Mouse (Mus musculus) ovary, postnatal 14 days (tissue): ENCODE measurements at regions not wholly inside any gene's neighbourhood (a gene's known extent, or its start where the extent isn't known, plus 50 kb on each side); places are given as distances from the start of the nearest gene placed in this dataset.
"Not testable (repeated sequence)": the region's sequence is repeated elsewhere in the genome, so short reads cannot be mapped to it uniquely, and the experiment has no call there.

Experiments
- DNase-seq: peaks from one replicate; pipeline ENCODE4 v3.0.0; 2022; ENCODE audit warnings: low spot score

DNA sequence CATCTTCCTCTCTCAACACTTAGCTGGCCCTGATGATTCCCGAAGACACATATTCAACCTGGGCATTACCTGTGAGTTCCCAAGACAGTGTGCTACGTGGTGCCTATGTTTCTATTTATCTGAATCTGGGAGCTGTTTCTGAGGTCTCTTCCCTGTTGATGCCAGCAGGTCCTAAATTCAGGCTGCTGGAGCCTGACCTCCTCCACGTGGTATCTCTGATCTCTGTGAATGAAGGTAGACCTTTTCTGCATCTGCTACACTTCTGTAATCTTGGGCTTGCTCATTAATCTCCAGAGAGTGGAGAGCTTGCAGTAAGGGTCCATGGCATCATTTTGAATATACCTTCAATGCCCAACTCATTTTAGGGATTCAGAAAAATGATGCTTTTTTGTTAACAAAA is 215.8 kb downstream of the Pten start:
- DNase-seq: no peak

DNA sequence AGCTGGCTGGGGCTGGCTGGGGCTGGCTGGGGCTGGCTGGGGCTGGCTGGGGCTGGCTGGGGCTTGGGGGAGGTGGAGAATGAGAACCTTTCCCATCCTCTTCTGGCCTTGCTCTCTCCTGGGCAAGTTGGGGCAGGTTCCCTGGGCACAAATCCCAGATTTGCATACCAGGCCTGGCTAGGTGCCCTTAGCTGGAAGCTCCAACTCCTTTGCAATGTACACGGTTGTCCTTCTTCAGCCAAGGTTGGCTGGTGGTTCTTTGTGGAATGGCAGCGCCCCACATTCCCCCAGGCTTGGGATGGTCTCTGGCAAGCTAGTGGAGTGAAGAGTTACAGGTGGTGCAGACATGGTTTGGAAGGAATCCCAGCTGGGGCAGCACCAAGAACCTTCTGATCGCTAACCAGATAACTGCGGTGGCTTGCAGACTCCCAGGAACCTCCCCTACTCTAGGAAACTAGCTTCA is 217.5 kb downstream of the Pten start:
- peak; percentile 36 for DNase-seq

DNA sequence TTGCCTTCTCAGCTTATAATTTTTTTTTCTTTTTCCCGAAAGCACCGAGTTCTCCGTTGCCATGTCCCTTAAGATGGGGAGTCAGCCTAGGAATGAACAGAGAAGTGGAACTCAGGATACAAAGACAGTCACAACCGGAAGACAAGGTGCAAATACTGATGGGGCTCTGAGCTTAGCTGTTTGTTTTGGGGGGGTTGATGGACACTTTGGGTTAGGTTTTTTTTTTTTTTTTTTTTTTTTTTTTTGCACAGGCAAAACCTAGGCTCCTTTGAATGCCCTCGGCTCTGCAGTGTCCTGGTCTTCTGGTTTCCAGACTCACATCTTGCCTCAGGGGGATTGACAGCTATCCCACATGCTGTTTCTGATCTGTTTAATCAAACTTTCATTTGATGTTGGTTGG is 218.0 kb downstream of the Pten start:
- no peak for DNase-seq

DNA sequence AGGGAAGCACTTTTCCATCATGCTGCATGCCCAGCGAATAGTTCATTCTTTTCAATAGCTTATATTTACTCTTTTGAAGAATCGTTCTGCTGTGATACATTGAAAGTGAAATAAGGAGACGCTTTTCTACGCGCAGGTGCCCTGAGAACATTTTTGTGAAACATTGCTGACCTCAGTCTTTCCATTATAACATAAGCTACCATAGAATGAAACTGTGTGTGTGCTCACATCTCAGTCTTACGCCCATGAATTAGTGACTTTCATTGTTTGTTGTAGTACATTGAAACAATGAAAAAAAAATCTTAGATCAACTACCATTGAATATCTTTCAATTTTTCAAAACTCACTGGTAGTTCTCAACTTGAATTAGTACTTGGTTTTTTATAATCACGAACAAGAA is 219.2 kb downstream of the Pten start:
- no peak for DNase-seq

DNA sequence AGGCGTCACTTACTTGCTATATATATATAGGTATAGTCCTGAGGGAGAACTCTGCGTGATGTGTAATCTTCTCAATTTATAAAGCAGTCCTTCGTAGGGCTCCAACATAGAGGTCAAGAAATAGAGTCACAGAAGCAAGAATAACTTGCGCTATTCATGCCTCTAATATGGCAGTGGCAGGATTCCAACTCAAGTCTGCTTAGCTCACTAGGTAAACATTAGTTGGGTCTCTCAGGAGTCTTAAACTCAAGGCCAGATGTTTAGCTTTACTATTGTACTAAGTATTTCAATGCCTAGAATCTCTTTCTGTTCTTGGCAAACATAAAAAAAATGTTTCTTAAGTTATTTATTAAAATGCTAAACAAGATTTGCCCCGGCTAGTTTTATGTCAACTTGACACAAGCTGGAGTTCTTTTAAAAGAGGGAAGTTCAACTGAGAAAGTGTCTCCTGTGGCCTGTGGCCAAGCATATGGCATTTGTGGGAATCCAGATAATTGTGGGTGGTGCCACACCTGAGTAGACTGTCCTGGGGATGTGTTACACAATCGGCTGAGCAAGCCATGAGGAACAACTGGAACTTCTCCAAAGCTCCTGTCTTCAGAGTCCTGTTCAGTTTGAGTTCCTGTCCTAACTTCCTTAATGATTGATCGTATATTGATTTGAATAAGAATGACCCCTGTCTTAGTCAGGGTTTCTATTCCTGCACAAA is 220.9 kb downstream of the Pten start:
- DNase-seq: no peak

- DNase-seq: no peak
Measured at GRCm38 (mm10) chr19:32980142-32980541, 222.8 kb downstream of the Pten start.

- no peak for DNase-seq
Measured at GRCm38 (mm10) chr19:32988713-32989112, 231.4 kb downstream of the Pten start.

- DNase-seq: no peak
Measured at GRCm38 (mm10) chr19:32989346-32989745, 232.0 kb downstream of the Pten start.

DNA sequence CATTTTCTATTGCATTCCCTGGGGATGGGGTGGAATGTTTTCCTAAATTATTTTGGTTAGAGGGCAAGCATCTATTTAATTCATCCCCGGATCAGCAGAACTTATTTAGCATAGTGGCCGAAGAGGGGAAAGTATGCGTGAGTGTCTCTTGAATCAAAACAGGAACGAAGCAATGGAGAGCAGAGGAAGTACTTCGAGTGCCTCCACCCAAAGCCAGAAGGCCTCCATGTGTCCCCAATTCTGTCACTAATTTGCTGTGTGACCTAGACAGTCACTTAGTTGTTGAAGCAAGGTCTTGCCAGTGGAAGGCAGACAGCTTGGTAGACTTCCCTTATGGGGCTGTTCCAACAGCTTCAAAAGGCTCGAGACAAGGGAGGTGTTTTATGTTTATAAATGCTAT is 233.3 kb downstream of the Pten start:
- no peak for DNase-seq

DNA sequence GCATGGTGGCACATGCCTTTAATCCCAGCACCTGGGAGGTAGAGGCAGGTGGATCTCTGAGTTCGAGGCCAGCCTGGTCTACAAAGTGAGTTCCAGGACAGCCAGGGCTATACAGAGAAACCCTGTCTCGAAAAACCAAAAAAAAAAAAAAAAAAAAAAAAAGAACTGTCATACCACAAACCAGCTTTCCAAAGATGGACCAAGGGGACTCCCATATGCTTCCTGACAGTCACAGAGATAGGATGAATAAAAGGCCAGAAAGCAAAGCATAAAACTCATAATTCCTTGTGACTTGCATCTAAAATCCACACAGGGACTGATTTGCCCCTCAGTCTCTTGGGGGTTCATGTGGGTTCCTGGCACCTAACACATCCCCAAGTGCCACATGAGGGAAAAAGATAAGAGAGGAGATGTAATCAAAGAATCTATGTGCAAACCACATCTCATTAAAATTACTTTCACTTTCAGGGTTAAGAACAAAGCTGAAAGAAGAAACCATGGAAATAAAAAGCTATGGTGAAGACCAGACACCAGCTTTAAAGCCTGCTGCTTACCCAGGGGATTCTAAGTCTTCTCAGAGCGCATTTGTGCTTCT is 241.4 kb downstream of the Pten start:
- DNase-seq: no peak

DNA sequence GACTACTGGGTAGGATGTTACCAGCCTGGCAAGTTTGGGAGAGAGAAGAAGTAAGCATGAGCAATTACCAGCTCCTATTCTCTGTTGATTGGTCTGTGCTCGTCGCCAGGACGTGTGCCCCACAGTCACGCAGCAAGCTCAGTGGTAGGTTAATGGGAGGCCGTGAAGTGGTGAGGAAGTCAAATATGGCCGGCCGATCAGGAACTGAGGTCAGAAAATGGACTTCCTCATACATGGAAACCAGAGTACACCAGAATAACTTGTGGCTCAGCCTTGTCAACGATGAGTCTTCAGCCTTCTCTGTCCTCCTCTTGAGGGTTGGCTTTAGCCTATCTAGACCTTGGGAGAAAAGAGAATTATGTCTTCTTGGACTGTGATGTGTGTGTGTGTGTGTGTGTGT is 250.3 kb downstream of the Pten start:
- no peak for DNase-seq

- no peak for DNase-seq
Measured at GRCm38 (mm10) chr19:33008076-33008475, 250.8 kb downstream of the Pten start.

GRCm38 (mm10) chr19:33008794-33009193 is 251.5 kb downstream of the Pten start:
- DNase-seq: no peak

GRCm38 (mm10) chr19:33010886-33011446 is 253.7 kb downstream of the Pten start:
- no peak for DNase-seq

- DNase-seq: not testable (repeated sequence)
Measured at GRCm38 (mm10) chr19:33014879-33015278, 257.6 kb downstream of the Pten start.

DNA sequence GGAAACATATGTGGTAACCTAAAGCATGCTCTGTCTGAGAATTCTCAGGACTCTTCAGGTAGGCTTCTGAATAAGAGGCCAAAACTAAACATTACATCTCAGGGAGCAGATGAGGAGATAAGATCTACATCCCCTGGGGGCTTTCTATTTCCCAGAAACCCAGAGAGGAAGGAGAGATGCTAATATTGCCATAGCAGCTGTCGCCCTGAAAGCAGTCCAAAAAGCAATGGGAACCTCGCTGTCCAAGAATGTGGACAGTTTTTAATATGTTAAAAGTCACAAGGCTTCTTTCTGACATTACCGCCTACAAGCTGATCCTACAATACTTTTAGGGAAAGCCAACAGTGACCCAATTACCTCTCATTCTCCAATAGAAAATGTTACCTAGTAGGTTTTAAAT is 263.9 kb downstream of the Pten start:
- no peak for DNase-seq

GRCm38 (mm10) chr19:33022839-33023428 is 265.6 kb downstream of the Pten start:
- DNase-seq: no peak

DNA sequence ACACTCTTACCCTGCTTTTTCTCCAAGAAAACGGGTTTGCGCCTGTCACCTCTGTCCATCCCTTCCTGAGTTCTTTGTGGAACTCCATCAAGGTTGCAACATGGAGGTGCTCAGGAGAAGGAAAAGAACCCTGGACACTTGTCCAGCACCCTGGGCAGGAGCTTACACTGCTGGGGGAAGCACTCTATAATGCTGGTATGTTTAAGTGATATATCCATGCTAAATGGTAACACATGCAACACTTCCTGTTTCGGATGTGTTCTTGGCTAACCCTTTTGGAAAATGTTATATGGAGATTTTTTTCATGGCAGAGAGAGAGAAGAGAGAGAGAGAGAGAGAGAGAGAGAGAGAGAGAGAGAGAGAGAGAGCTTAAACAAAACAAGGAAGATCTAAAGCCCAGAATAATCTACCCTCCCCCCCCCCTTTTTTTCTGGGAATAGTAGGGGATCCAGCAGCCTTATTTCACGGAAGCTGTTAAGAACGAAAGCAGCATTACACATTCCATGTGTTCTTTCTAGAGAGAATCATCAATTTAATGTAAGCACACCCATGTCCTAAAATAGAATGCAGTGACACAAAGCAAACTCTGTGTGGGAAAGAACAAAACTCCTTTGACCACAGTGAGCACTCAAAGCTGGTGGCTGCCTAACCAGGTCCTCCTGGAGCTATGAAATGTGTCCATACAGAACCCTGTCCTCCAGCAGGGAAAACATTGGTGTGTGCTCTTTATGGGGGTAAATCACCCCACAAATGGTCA is 272.6 kb downstream of the Pten start:
- DNase-seq: no peak

GRCm38 (mm10) chr19:33040512-33040911 is 283.2 kb downstream of the Pten start:
- DNase-seq: no peak

DNA sequence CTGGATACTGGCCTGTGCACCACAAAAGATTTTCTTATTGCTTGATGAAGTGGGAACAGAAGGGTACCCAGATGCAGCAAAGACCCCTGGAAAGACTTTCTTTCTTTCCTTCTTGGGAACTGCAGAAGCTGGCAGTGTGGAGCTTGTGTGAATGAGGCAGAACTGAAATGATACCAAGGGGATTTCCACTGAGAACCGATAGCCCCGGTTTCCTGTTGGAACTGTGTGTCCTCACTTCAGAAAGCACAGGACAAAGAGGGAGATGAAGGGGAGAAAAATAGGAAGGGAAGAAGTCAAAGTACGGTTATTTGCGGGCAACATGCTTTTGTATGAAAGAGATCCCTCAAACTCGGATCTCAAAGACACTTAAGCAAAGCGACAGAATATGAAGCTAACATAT is 283.7 kb downstream of the Pten start:
- DNase-seq: no peak

DNA sequence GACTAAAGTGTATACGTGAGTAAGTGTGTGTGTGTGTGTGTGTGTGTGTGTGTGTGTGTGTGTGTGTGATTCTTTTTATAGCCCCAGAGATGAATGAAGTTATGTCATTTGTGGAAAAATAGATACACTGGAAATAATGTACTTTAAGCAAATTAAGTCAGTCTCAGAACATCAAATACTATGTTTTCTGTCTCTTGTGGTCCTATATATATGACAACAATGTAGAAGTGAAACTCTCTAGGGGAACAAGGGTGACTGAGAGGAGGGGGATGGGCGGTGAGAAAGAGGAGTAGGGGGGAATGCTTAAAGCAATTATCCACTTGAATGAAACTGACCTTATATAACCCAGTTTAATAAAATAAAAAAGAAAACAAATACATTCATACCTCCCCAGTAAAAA is 285.5 kb downstream of the Pten start:
- DNase-seq: no peak

GRCm38 (mm10) chr19:33043696-33044095 is 286.4 kb downstream of the Pten start:
- no peak for DNase-seq
